Mouse (Mus musculus): ENCODE results near the gene Pik3c2a.

Gene Pik3c2a

GRCm38 (mm10) chr7:116443004-116443696 is at the start of gene Pik3c2a:
Gene Pik3c2a (minus strand): TSS chr7:116443449.
- in situ Hi-C loops (cut with MboI; ENCODE audit: unreplicated experiment in 2 of 2), result no loop called here

GRCm38 (mm10) chr7:116491113-116491512 is 47.9 kb upstream of the Pik3c2a start:
- in situ Hi-C loops (cut with MboI; ENCODE audit: unreplicated experiment in 2 of 2), result no loop called here

- in situ Hi-C loops (cut with MboI; ENCODE audit: unreplicated experiment in 2 of 2), result no loop called here
Measured at GRCm38 (mm10) chr7:116485062-116485601, 41.9 kb upstream of the Pik3c2a start.

- in situ Hi-C loops (cut with MboI; ENCODE audit: unreplicated experiment in 2 of 2), result no loop called here
Measured at GRCm38 (mm10) chr7:116484213-116484612, 41.0 kb upstream of the Pik3c2a start.

GRCm38 (mm10) chr7:116483782-116484181 is 40.5 kb upstream of the Pik3c2a start:
- in situ Hi-C loops (cut with MboI; ENCODE audit: unreplicated experiment in 2 of 2), result no loop called here

GRCm38 (mm10) chr7:116483106-116483505 is 39.9 kb upstream of the Pik3c2a start:
- in situ Hi-C loops (cut with MboI; ENCODE audit: unreplicated experiment in 2 of 2), result no loop called here

GRCm38 (mm10) chr7:116476264-116476663 is 33.0 kb upstream of the Pik3c2a start:
- in situ Hi-C loops (cut with MboI; ENCODE audit: unreplicated experiment in 2 of 2), result no loop called here

GRCm38 (mm10) chr7:116475836-116476235 is 32.6 kb upstream of the Pik3c2a start:
- in situ Hi-C loops (cut with MboI; ENCODE audit: unreplicated experiment in 2 of 2), result no loop called here

GRCm38 (mm10) chr7:116462114-116462513 is 18.9 kb upstream of the Pik3c2a start:
- in situ Hi-C loops (cut with MboI; ENCODE audit: unreplicated experiment in 2 of 2), result no loop called here

- in situ Hi-C loops (cut with MboI; ENCODE audit: unreplicated experiment in 2 of 2), result loop anchor here (5.0 to 10.0 kb wide), 3 partner anchors 53 to 214 kb away; no protein-coding TSS in a partner anchor
Measured at GRCm38 (mm10) chr7:116458985-116459441, 15.8 kb upstream of the Pik3c2a start.

GRCm38 (mm10) chr7:116457391-116457790 is 14.1 kb upstream of the Pik3c2a start:
- in situ Hi-C loops (cut with MboI; ENCODE audit: unreplicated experiment in 2 of 2), result loop anchor here (5.0 to 10.0 kb wide), 3 partner anchors 55 to 213 kb away; no protein-coding TSS in a partner anchor

GRCm38 (mm10) chr7:116456964-116457363 is 13.7 kb upstream of the Pik3c2a start:
- in situ Hi-C loops (cut with MboI; ENCODE audit: unreplicated experiment in 2 of 2), result loop anchor here (5.0 to 10.0 kb wide), 3 partner anchors 55 to 212 kb away; no protein-coding TSS in a partner anchor

- in situ Hi-C loops (cut with MboI; ENCODE audit: unreplicated experiment in 2 of 2), result no loop called here
Measured at GRCm38 (mm10) chr7:116446645-116447044, 3.4 kb upstream of the Pik3c2a start.

GRCm38 (mm10) chr7:116444326-116444809 is 1.1 kb upstream of the Pik3c2a start:
- in situ Hi-C loops (cut with MboI; ENCODE audit: unreplicated experiment in 2 of 2), result no loop called here

GRCm38 (mm10) chr7:116443697-116444325 is 562 bp upstream of the Pik3c2a start:
- in situ Hi-C loops (cut with MboI; ENCODE audit: unreplicated experiment in 2 of 2), result no loop called here

- in situ Hi-C loops (cut with MboI; ENCODE audit: unreplicated experiment in 2 of 2), result no loop called here
Measured at GRCm38 (mm10) chr7:116442226-116442625, 1.0 kb downstream of the Pik3c2a start.

GRCm38 (mm10) chr7:116441346-116441745 is 1.9 kb downstream of the Pik3c2a start:
- in situ Hi-C loops (cut with MboI; ENCODE audit: unreplicated experiment in 2 of 2), result no loop called here

- in situ Hi-C loops (cut with MboI; ENCODE audit: unreplicated experiment in 2 of 2), result no loop called here
Measured at GRCm38 (mm10) chr7:116431661-116432060, 11.6 kb downstream of the Pik3c2a start.

GRCm38 (mm10) chr7:116430926-116431325 is 12.3 kb downstream of the Pik3c2a start:
- in situ Hi-C loops (cut with MboI; ENCODE audit: unreplicated experiment in 2 of 2), result no loop called here

- in situ Hi-C loops (cut with MboI; ENCODE audit: unreplicated experiment in 2 of 2), result no loop called here
Measured at GRCm38 (mm10) chr7:116427206-116427605, 16.0 kb downstream of the Pik3c2a start.

GRCm38 (mm10) chr7:116425771-116426170 is 17.5 kb downstream of the Pik3c2a start:
- in situ Hi-C loops (cut with MboI; ENCODE audit: unreplicated experiment in 2 of 2), result no loop called here
